Mouse (Mus musculus) liver, adult (tissue): Measurements from ENCODE around the gene Rfwd3.

ENCODE experiments used
- GATA4 ChIP-seq: IDR thresholded peaks from 2 replicates; pipeline ENCODE4 v1.6.1; 2014; ENCODE audit warnings: mild to moderate bottlenecking, low read length; ENCODE audit not compliant: insufficient replicate concordance

Gene Rfwd3

DNA sequence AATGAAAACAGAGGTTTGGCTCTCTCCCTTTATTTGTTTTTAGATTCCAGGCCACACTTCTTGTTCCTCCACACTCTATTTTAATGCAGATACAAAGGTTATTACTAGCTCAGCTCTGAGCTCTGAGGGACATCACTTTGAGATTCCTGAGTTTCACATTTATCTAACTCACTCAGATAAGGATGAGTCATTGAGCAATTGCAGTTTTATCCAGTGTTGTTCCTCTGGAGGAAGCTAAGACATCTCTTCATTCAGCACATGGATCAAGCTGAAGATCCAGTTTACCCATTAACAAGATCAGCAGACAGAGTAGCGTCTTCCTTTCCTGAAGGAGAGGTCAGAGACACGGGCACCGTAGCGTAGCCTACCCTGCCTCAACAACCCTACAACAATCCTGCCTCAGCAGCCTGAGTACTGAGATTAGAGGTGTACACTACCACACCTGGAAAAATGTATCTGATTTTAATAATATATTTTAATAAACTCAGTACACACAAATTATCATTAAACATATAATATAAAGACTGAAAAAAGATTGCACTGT, 53.7 kb downstream of the Rfwd3 start:
- no peak for TF ChIP-seq GATA4

GRCm38 (mm10) chr8:111237301-111237700, 62.7 kb downstream of the Rfwd3 start:
- no peak for TF ChIP-seq GATA4

DNA sequence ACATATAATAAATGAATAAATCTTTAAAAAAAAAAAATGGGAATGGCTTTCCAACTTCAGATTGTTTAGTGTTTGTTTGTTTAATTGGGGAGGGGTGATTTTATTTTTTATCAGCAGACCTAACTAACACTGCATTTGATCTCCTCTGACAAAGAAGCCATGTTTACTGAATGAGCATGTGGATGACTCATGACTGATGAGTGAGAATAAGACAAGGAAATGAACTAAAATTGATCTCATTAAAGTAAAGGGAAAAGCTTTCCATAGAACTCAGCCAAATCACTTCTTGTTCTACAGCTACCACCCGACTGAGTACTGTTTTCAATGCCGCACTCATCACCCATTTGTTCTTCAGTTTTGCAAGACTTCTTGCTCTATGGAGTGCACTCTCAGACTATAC, 66.3 kb downstream of the Rfwd3 start:
- TF ChIP-seq GATA4, result no peak

DNA sequence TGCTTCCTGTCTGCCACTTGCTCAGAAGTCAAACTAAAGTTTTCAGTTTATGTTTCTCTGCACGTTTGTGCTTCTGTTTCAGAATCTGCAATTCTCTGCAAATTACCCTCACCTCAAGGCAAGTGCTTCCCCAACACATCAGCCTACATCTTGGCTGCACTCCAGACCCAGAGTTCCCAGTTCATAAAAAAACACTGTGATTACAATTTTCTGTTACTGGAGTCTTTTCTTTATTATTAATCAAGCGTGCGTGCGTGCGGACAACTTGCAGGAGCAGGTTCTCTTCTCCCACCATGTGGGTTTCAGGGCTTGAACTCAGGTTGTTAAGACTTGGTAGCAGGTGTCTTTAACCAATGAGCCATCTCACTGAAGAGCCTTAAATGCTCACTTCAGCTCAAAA, 75.9 kb downstream of the Rfwd3 start:
- TF ChIP-seq GATA4, result no peak
